Mouse (Mus musculus): Measurements from ENCODE around the gene Cox7a2l.

Cox7a2l gene

DNA sequence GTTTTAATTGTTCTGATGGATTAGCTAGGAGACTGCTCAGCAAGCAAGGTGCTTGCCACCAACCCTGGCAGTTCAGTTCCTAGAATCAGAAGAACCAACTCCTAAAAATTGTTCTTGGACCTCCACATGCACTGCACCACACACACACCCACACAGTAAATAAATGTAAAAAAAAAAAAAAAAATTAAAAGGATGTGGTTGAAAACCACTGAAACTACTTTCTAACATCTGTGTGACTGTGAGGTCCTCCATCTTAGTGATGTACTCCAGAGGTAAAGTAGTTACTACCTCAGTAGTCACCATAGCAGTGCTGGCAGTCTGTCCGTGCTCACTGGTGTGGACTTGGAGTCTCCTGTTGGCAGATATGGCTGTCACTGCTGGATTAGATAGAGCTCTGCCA lies 59.9 kb downstream of the Cox7a2l start:
- in situ Hi-C loops (cut with MboI, MseI): no loop called here

DNA sequence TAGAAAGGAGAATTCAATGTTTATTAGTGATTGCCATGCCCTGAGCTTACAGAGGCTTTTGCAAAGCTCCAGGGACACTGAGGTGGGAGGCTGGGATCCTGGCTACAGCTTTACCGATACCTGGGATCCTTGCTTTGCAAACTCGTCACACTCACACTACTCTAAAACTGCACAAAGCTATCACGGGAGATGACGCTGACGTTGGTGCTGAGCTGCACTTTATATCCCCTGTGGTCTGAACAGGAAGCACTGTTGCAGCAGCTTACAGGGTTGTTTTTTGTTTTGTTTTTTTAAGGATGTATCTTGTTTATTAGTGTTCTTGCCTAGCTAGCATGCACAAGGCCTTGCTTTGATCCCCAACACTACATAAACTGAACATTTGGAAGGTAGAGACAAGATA lies 63.5 kb downstream of the Cox7a2l start:
- in situ Hi-C loops (cut with MboI, MseI): no loop called here

DNA sequence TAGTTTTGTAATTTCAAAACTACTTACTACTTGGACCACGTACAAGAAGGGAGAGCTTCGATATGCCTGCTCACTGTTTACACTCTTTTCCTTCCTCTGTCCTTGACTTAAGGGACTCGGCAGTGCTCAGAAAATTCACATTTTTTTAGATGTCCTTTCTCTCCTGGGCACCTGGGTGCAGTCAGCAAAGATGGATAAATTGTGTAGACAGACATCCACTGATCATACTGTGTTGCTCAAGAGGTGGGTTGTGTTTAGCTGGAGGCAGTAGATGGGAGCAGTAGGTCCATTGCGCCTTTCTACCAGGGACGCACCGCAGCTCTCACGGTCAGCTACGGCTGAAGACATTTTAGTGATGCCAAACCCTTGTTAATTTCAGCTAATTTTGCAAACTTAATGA lies 64.7 kb downstream of the Cox7a2l start:
- in situ Hi-C loops (cut with MboI, MseI): no loop called here
